Mouse (Mus musculus) myocyte (in vitro differentiated cells): Measurements from ENCODE around the gene Hmgb2. TPM values are rescaled to one million over a fixed set of nuclear protein-coding genes. Genes with fewer than 3 reads are reported as not detected.

Source experiments
- H3K27me3 ChIP-seq: one replicate; pipeline ENCODE4 v1.6.1; 2011; ENCODE audit not compliant: control insufficient read depth, insufficient read depth, insufficient read length
- H3K36me3 ChIP-seq: one replicate; pipeline ENCODE4 v1.6.1; 2011; ENCODE audit not compliant: control insufficient read depth, insufficient read depth
- H3K4me2 ChIP-seq: one replicate; pipeline ENCODE4 v1.6.1; 2011; ENCODE audit warnings: low read depth, control low read depth
- H3K4me3 ChIP-seq: one replicate; pipeline ENCODE4 v1.5.1; 2011; ENCODE audit warnings: mild to moderate bottlenecking, control low read depth, moderate library complexity
- H3K79me2 ChIP-seq: one replicate; pipeline ENCODE4 v1.6.1; 2011; ENCODE audit not compliant: control insufficient read depth, insufficient read depth
- H3ac ChIP-seq: one replicate; pipeline ENCODE4 v1.6.1; 2011; ENCODE audit not compliant: control insufficient read depth, insufficient read length
- CEBPB ChIP-seq: IDR thresholded peaks from 2 replicates; pipeline ENCODE4 v1.6.1; 2011; ENCODE audit warnings: mild to moderate bottlenecking, moderate library complexity; ENCODE audit not compliant: poor library complexity, insufficient read depth, severe bottlenecking
- E2F4 ChIP-seq: IDR thresholded peaks from one replicate; pipeline ENCODE4 v1.6.1; 2011; ENCODE audit warnings: mild to moderate bottlenecking, control low read depth, moderate library complexity; ENCODE audit not compliant: insufficient read depth
- MAX ChIP-seq: IDR thresholded peaks from one replicate; pipeline ENCODE4 v1.6.1; 2011; ENCODE audit warnings: low read depth, mild to moderate bottlenecking, control low read depth
- MYOD1 ChIP-seq, 3 experiments: IDR thresholded peaks; one replicate each; pipeline ENCODE4 v1.6.1; 2011; ENCODE audit warnings: control low read depth in 2 of 3, low read depth in 2 of 3, mild to moderate bottlenecking in 2 of 3, moderate library complexity in 1 of 3; ENCODE audit not compliant: insufficient read length in 2 of 3, control insufficient read depth in 1 of 3
- MYOG ChIP-seq, 3 experiments: IDR thresholded peaks; one replicate each; pipeline ENCODE4 v1.6.1; 2011; ENCODE audit warnings: control low read depth in 2 of 3, low read depth in 2 of 3, mild to moderate bottlenecking in 2 of 3; ENCODE audit not compliant: insufficient read length in 2 of 3, control insufficient read depth in 1 of 3, insufficient read depth in 1 of 3
- POLR2A ChIP-seq: IDR thresholded peaks from one replicate; pipeline ENCODE4 v1.6.1; 2011; ENCODE audit warnings: low read depth, mild to moderate bottlenecking, control low read depth, moderate library complexity; ENCODE audit not compliant: insufficient read length
- POLR2AphosphoS2 ChIP-seq: IDR thresholded peaks from one replicate; pipeline ENCODE4 v1.6.1; 2011; ENCODE audit warnings: low read depth, control low read depth; ENCODE audit not compliant: insufficient read length
- REST ChIP-seq: IDR thresholded peaks from one replicate; pipeline ENCODE4 v1.6.1; 2011; ENCODE audit warnings: mild to moderate bottlenecking, control low read depth, moderate library complexity; ENCODE audit not compliant: insufficient read depth, insufficient read length
- SRF ChIP-seq: IDR thresholded peaks from one replicate; pipeline ENCODE4 v1.6.1; 2011; ENCODE audit warnings: low read depth; ENCODE audit not compliant: control insufficient read depth, insufficient read length
- TCF12 ChIP-seq: IDR thresholded peaks from one replicate; pipeline ENCODE4 v1.6.1; 2011; ENCODE audit warnings: mild to moderate bottlenecking, control low read depth; ENCODE audit not compliant: poor library complexity, insufficient read depth, severe bottlenecking
- TCF3 ChIP-seq: IDR thresholded peaks from one replicate; pipeline ENCODE4 v1.6.1; 2011; ENCODE audit warnings: low read depth, control low read depth; ENCODE audit not compliant: insufficient read length
- USF1 ChIP-seq: IDR thresholded peaks from one replicate; pipeline ENCODE4 v1.6.1; 2011; ENCODE audit warnings: low read depth, mild to moderate bottlenecking, control low read depth, moderate library complexity
- polyA plus RNA-seq: library from polyadenylated mRNA; unstranded; fragments of >200 nt; fragmentation: generic; extraction: Trizol; gene quantifications from one replicate; pipeline ENCODE4 v1.2.1, GENCODE M21; 2012; ENCODE audit warnings: missing spikeins

Hmgb2 gene
- polyA plus RNA-seq, 1 experiment: 24.9 TPM

- H3K27me3 ChIP-seq: no peaks in the 10 kb centered on the region
- H3K79me2 ChIP-seq: peaks cover 22% of the 10 kb centered on the region
- H3K4me3 ChIP-seq: no peak overlapping the region
- H3K4me2 ChIP-seq: no peak overlapping the region
- TF ChIP-seq TCF12: no peak
- no peak for TF ChIP-seq POLR2AphosphoS2
- TF ChIP-seq REST: no peak
- TF ChIP-seq SRF: no peak
- TF ChIP-seq POLR2A: no peak
- no peak for TF ChIP-seq TCF3
- no peak for TF ChIP-seq CEBPB
- TF ChIP-seq E2F4: no peak
- no peak for TF ChIP-seq USF1
- TF ChIP-seq MAX: no peak
- TF ChIP-seq MYOG (IDR thresholded peaks at IDR 0.05; ENCODE audit: control insufficient read depth in 1 of 3, insufficient read depth in 1 of 3, insufficient read length in 2 of 3, low read depth in 2 of 3): no peak
- TF ChIP-seq MYOD1 (IDR thresholded peaks at IDR 0.05; ENCODE audit: control insufficient read depth in 1 of 3, insufficient read length in 2 of 3, low read depth in 2 of 3): no peak
- peaks cover 24% of the 10 kb centered on the region for H3K36me3 ChIP-seq
- no peak overlapping the region for H3ac ChIP-seq
These were observed 6.0 kb downstream of the Hmgb2 start for GRCm38 (mm10) chr8:57517723-57518122.

DNA sequence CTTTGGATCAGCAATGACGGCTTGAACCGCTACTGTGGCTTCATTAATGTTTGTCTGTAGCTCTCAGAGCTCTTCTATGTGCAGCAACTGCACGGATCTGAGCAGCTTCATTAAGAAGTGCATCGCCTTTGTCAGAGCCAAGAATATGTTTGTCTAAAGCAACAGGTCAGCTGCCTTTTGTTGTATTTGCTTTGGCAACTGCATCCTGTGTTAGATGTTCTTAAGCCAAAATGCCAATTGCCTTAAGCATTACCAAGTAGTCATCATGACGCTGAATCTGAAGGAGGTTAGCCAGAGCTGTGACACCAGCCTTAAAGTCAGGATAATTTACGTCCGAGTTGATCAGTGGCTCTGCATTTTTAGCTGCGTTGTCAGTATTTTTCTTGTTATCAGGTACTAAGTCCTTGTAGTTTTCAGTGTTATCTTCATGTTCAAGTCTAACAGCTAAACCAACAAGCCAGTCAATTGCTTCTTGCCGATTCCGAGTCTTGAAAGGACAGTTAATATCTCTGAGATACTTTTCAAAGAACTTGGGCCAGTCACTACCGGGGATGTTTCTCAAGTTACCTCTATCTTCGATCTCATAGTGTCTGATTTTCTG is 8.6 kb downstream of the Hmgb2 start:
- no peaks in the 10 kb centered on the region for H3K27me3 ChIP-seq
- H3ac ChIP-seq: no peak overlapping the region
- peaks cover 20% of the 10 kb centered on the region for H3K36me3 ChIP-seq
- no peak overlapping the region for H3K4me3 ChIP-seq
- TF ChIP-seq MAX (no peak), POLR2A (no peak)
- no peak overlapping the region for H3K4me2 ChIP-seq
- H3K79me2 ChIP-seq: no peaks in the 10 kb centered on the region

GRCm38 (mm10) chr8:57528036-57528435 is 16.3 kb downstream of the Hmgb2 start:
- TF ChIP-seq E2F4 (no peak), USF1 (no peak), POLR2A (no peak), MAX (no peak), MYOD1 (IDR thresholded peaks at IDR 0.05; ENCODE audit: control insufficient read depth in 1 of 3, insufficient read length in 2 of 3, low read depth in 2 of 3) (no peak), SRF (no peak), TCF3 (no peak), CEBPB (no peak), TCF12 (no peak), REST (no peak)
- Histone ChIP-seq H3K27me3 (no peaks in the 10 kb centered on the region), H3ac (no peak overlapping the region), H3K79me2 (no peaks in the 10 kb centered on the region), H3K36me3 (no peaks in the 10 kb centered on the region), H3K4me3 (no peak overlapping the region), H3K4me2 (no peak overlapping the region)

- no peak for TF ChIP-seq MYOG (IDR thresholded peaks at IDR 0.05; ENCODE audit: control insufficient read depth in 1 of 3, insufficient read depth in 1 of 3, insufficient read length in 2 of 3, low read depth in 2 of 3)
- no peak for TF ChIP-seq E2F4
- TF ChIP-seq TCF3: no peak
- TF ChIP-seq POLR2A: no peak
- no peak for TF ChIP-seq MYOD1 (IDR thresholded peaks at IDR 0.05; ENCODE audit: control insufficient read depth in 1 of 3, insufficient read length in 2 of 3, low read depth in 2 of 3)
- no peak for TF ChIP-seq TCF12
- TF ChIP-seq MAX: no peak
- TF ChIP-seq CEBPB: no peak
- TF ChIP-seq USF1: no peak
- Histone ChIP-seq H3K79me2 (no peaks in the 10 kb centered on the region), H3K36me3 (no peaks in the 10 kb centered on the region), H3K4me3 (no peak overlapping the region), H3K4me2 (peak overlapping the region; percentile 46), H3ac (no peak overlapping the region), H3K27me3 (no peaks in the 10 kb centered on the region)
These were observed 18.5 kb downstream of the Hmgb2 start for GRCm38 (mm10) chr8:57530238-57530637.

DNA sequence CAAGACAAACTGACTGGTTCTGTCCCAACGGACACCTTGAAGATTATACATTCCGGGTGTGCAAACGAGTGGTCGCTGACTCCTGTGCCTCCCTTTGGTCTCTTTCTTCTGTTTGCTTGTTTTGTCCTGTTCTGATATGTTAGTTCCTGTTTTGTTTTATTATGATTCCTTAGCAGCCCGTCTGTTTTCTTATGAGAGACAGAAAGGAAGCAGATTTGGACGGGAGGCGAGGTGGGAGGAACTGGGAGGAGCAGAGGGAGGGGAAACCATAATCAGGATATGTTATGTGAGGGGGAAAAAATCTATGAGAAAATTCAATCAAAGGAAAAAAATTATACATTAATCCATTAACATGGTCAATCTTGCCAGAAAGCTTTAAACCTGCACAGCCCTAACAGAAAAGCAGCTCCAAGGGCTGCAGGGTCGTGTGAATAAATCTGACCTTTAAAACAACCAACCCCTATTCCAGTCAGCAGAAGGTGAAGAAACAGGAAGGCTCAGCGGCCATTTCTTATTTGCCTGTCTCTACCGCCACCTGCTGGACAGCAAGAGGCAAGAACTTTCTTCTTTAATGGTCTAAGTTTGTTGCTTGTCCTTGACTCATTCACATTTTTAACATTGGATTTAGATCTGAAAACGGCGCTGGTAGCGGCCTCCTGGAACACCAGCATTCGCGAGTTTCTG is 19.1 kb downstream of the Hmgb2 start:
- H3K36me3 ChIP-seq: no peaks in the 10 kb centered on the region
- peak overlapping the region; percentile 46 for H3K4me2 ChIP-seq
- no peak overlapping the region for H3ac ChIP-seq
- no peaks in the 10 kb centered on the region for H3K79me2 ChIP-seq
- TF ChIP-seq MYOD1 (IDR thresholded peaks at IDR 0.05; ENCODE audit: control insufficient read depth in 1 of 3, insufficient read length in 2 of 3, low read depth in 2 of 3) (no peak), CEBPB (no peak), MAX (no peak), POLR2AphosphoS2 (no peak), USF1 (no peak), MYOG (IDR thresholded peaks at IDR 0.05; ENCODE audit: control insufficient read depth in 1 of 3, insufficient read depth in 1 of 3, insufficient read length in 2 of 3, low read depth in 2 of 3) (no peak), E2F4 (no peak), REST (no peak), POLR2A (no peak), TCF3 (no peak), TCF12 (no peak), SRF (no peak)
- no peak overlapping the region for H3K4me3 ChIP-seq
- no peaks in the 10 kb centered on the region for H3K27me3 ChIP-seq
